Mouse (Mus musculus): ENCODE results near the gene Slc9a3.

Slc9a3 gene

DNA sequence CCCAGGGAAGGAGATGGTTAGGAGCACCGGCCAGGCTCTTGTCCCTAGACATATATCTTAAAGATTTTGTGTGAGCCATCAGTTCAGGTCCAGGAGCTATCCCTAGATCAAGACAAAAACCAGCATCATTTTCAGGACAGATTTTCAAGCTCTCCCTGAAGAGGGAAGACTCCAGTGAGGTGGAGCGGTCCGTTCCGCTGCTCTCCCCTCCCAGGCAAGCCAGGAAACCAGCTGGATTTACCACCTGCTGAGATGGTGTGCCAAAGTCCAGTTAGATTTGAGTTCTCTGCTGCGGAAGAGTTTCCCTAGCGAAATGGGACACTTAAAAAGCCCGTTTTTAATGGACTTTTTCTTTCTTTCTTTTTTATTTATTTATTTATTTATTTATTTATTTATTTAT, 6.3 kb downstream of the Slc9a3 start:
- no peak for TF ChIP-seq GATA4 (IDR thresholded peaks at IDR 0.05; ENCODE audit: insufficient replicate concordance, low read length)

DNA sequence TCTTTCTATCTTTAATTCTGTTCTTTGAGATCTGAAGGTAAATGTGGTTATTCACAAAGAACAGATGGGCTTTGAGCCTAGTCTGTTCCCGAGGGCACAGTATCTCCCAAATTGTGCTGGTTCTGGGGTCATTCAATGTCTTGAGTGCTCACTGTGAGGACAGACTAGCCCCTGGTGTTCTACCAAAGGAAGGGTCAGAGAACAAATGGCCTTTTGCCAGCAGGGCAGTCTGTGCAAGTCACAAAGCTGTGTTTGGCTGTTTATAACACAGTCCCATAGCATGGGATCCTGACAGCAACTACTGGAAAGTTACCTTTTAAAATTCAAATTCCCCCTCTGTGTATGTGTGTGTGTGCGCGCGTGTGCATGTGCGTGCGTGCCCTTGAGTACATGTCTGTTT, 8.7 kb downstream of the Slc9a3 start:
- TF ChIP-seq GATA4 (IDR thresholded peaks at IDR 0.05; ENCODE audit: insufficient replicate concordance, low read length): no peak

DNA sequence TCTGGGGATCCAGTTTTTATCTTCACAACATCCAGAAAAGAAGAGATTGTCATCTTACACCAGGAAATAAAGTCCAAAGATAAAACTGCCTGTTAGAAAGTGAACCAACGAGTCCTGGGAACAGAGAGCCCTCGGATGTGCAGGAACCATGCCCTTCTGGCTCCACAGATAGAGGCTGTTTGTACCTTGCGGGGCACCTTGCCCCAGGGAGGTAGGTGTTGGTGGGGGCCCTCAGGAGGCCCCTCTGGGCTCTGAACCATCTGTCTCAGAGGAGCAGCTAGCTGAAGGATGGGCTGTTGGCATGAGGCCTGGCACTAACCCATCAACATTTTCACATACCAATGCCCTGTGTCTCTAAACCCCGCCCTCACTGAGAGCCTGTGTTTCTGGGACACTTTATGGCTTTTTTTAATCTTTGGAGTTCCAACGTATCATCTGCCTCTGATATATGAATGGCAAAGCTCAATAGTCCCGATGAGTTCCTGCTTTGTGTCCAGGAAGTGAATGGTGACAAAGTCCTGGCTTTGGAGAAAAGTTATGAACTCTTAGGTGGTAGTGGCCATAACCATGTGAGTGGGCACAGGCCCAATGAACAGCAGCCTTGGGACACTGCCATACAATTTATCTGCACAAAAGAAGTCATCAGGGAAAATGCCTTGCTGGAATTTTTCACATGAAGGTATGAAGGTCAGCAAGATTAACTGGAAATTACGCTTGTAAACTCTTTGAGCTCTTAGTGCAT, 17.8 kb downstream of the Slc9a3 start:
- TF ChIP-seq GATA4 (IDR thresholded peaks at IDR 0.05; ENCODE audit: insufficient replicate concordance, low read length): no peak

DNA sequence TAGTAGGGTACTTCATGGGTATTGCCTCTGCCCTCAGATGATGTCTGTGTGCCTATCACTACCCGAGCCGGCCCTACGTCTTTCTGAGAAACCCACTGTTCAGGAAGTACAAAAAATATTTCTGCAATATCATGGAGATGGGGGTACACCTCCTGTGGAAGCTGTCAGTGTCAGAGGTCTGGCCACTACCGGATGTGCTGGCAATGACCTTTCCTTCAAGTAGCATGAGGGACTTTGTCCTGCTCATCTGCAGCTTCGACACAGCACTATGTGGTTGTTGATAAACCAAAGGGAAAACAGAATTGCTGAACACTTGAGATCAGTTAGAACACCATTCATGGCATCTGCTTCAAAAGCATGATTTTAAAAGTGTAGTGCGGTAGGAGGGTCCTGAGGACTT, 19.5 kb downstream of the Slc9a3 start:
- no peak for TF ChIP-seq GATA4 (IDR thresholded peaks at IDR 0.05; ENCODE audit: insufficient replicate concordance, low read length)

DNA sequence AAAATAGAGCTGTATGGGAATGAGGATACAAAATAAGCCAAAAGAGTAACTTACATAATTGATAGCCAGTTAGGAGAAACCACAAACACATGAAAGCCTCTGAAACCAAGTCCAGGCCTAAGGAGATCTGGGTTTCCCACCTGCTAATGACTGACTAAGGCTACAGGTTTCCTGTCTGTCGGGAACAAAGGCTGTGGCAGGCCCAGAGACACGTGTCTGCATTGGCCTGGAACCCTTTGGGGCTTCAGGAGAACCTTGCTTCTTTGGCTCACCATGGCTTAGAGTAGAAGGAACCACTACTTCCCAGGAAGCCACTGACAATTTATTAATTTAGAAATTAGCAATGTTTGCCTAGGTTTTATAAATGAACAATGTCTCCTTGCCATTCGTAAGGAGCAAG, 22.0 kb downstream of the Slc9a3 start:
- no peak for TF ChIP-seq GATA4 (IDR thresholded peaks at IDR 0.05; ENCODE audit: insufficient replicate concordance, low read length)

DNA sequence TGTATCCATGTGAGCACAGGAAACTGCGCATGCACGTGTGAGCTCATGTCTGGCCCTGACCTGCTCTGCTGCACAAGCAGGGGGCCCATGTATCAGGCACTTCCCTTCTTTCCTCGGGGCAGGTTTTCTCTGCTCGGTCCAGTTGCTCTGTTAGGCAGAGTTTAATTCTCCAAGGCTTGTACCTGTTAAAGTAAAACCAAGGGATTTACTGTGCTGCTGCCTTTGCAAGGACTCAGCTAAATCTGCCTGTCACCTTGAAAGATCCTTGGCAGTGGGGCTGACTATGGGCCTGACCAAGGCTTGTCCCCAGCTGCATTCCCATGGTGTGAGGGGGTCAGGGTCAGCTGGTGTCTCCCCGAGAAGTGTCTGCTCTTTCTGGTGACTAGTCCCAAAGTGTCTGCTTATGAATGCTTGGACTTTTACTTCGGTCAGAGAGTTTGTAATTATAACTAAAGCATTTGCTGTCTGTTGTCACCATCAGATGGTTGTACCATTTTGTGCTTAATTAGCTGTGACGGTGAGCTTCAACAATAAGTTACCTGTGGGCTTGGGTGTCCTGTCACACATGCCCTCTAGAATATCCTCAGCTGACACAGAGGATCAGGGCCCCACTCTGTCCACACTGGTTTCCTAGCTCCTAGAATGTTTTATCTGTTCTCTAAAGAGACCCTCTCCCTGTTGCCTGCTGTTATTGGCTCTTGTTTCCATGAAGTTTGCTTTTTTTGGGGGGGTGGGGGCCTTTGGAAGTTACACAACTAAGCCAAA, 23.0 kb downstream of the Slc9a3 start:
- no peak for TF ChIP-seq GATA4 (IDR thresholded peaks at IDR 0.05; ENCODE audit: insufficient replicate concordance, low read length)

DNA sequence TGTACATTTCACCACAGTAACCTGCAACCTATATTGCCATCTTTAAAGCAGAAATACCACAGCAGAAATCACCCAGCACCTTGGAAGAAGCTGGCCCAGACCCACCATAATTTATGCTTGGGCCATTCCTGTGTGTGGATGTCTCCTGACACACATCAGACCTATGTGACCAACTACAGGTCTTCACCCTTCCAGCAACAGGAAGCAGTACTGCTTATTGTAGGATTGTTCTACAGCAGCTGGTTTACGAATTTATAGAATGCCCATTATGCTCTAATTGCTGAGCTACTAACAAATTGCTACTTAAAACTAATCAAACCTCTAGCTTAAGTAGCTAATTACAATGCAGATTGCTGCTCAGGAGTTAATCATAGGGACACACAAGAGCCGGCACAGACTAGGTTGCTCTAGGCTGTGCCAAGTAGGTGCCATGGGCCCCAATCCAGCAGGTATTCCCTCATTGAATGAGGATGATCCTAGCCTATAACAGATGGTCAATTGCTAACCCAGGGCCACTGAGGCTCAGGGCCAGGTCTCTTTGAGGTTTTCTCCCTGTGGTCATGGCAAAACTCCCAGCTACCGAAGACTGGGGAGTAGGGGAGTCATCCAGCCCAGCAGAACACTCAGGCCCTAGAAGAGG, 24.8 kb downstream of the Slc9a3 start:
- no peak for TF ChIP-seq GATA4 (IDR thresholded peaks at IDR 0.05; ENCODE audit: insufficient replicate concordance, low read length)

DNA sequence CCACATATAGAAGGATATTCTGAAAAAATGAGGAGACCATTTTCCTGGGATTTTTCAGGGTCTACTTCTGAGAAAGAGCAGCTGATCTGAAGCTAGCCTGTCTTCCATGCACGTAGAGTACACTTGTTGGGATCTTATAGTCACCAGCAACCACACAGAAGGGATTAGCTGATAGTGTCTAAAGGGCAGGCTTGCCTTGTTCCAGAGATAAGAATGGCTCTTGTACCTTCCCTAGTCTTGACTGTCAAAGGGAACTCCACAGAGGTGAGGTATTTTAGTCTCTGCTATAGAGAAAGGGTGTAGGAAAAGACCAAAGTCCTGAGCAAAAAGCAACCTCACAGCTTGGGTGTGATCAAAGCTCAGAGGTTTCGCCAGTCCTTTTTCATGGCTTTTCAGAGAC, 26.1 kb downstream of the Slc9a3 start:
- TF ChIP-seq GATA4 (IDR thresholded peaks at IDR 0.05; ENCODE audit: insufficient replicate concordance, low read length): no peak

DNA sequence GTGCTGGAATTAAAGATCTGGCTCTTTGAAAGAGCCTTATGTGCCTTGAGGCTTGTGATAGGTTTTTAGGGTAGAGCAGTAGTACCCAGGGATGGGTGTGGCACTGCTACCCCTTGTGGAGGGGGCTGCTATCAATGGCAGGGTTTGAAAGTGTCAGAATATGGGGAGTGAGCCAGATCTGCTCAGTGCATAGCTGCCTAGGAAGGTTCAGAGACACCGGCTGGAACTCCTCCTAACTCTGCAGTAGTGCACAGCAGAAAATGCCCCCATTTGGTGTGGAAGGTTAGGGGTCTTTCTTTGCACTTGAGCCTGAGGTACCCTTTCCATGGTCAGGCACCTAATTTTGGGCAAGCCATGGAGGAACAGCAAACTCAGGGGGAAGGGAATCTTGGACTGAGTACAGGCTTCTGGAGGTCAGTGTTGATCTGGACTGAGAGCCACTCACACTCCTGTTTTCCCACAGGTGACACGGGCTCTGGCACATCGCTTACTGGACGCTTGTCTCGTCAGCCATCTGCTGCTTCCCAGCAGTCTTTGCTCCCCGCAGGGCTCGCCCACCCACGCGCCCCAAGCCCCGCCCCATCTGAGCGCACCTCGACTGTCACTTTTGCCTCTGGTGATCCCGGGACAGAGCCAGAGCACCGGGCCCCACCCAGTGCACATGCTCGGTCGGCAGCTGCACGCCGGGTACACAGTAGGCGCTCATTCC, 45.2 kb downstream of the Slc9a3 start:
- TF ChIP-seq GATA4 (IDR thresholded peaks at IDR 0.05; ENCODE audit: insufficient replicate concordance, low read length): no peak

DNA sequence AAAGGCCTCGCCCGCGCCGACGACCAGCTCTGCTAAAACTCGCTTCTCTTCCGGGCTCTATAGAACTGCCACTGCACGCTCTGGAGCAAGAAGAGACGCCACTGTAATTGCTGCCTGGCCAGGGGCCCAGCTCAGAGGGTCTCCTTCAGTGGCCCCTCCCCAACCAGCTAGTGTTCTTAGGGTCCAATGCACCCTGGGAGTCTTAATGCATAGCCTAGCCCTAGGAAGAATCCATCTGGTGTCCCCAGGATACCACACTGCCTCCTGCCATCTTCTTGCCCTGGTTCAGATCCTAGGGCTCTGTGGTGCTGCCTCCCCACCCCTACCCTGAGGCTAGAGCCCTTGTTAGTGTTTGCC, 45.8 kb downstream of the Slc9a3 start:
- no peak for TF ChIP-seq GATA4 (IDR thresholded peaks at IDR 0.05; ENCODE audit: insufficient replicate concordance, low read length)

DNA sequence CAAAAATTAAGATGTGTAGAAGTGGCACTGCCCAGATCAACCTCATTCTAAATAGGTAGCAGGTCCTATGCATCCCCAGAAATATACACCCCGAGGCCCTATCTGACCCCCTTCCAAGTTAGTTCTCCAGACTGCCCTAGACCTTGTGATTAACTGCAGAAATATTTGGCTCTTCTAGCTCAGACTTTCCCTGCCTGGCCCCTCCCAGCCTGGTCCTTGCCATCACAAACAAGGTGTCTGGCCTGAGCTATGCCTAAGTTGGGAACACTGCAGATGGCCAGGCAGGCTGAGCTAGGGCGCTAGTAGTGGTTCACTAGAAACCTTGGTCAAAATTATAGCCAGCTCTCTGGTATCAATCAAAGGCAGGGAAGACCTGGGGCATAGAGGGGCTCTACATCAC, 46.2 kb downstream of the Slc9a3 start:
- TF ChIP-seq GATA4 (IDR thresholded peaks at IDR 0.05; ENCODE audit: insufficient replicate concordance, low read length): no peak

DNA sequence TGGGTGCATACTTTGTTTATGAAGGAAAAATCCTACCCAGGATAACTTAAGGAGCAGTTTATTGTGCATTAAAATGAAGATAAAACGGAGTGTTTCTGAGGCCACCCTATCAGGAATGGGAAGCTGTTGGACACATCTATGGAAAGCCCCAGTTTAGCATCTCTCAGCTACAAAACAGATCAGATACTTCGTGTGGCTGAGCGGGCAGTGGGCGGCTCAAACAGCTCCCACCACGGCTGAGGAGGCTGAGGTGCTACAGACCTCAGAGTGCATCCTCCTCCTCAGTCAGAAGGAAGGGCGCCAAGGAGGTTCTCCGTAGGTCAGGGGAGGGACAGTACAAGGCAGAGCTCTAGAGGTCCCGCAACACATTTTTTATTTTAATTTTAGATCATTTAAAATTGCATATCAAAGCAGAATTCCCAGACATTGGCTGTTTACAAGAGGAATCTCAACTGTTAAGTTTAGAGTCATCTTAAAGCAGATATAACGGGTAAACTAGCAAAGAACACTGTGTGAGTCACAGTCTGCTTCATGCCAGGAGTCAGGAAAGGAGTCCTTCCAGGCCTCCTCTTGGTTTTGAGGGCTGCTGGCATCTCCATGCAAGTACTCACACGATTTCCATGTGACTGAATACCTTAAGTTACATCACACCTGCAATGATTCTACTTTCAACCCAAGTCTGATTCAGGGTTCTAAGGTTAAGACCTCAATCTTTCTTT, 48.3 kb downstream of the Slc9a3 start:
- no peak for TF ChIP-seq GATA4 (IDR thresholded peaks at IDR 0.05; ENCODE audit: insufficient replicate concordance, low read length)

DNA sequence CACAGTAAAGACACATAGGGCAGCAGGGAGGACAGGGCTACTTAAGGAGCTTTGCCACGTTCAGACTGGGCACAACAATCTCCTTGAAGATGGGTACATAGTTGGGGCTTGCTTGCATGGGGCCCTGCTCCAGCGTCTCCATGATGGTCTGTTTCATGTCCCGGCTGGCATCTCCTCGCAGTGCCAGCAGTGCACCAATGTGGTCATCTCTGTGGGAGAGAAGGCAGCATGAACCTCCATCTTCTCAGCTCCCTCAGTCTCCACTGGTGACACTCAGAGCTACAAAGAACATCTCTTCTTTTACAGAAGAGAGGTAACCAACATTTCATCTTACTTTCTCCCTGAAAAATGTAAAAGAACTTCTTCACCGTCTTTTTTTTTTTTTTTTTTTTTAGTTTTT, 50.8 kb downstream of the Slc9a3 start:
- no peak for TF ChIP-seq GATA4 (IDR thresholded peaks at IDR 0.05; ENCODE audit: insufficient replicate concordance, low read length)

DNA sequence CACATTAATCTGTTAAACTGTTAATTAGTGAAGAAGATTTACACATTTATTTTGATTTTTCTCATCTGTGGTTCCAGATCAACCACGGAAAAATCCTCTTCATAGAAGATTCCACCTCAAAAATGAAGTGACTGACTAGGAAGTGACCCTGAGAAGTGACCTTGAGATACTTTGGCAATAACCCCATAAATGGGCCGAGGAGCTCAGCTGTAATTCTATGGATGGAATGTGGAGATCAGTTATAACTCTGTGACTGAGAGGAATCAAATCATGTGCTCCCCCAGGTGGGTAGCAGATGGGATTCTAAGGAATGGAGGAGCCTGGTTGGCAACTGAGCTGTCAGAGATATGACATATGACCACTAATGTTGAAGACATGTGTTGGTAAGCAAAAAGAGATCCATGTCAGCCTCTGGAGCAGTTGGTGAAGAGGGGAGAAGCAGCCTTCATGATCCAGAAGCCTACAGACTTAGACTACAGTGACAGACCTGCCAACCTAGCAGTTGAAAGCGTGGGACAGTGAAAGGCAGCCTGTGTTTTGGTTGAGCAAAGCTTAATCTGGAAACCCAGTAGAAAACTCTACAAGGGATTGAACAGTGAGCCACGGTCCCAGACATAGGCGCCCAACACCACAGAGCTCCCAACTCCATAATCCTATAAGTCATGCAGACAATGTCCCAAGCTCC, 61.9 kb downstream of the Slc9a3 start:
- TF ChIP-seq GATA4 (IDR thresholded peaks at IDR 0.05; ENCODE audit: insufficient replicate concordance, low read length): no peak

Data from liver, adult (tissue).